Mouse (Mus musculus): ENCODE measurements around the gene Elp6.
A peak's percentile ranks its signal among the peaks of the same experiment; 100 is the strongest.

The Elp6 gene

DNA sequence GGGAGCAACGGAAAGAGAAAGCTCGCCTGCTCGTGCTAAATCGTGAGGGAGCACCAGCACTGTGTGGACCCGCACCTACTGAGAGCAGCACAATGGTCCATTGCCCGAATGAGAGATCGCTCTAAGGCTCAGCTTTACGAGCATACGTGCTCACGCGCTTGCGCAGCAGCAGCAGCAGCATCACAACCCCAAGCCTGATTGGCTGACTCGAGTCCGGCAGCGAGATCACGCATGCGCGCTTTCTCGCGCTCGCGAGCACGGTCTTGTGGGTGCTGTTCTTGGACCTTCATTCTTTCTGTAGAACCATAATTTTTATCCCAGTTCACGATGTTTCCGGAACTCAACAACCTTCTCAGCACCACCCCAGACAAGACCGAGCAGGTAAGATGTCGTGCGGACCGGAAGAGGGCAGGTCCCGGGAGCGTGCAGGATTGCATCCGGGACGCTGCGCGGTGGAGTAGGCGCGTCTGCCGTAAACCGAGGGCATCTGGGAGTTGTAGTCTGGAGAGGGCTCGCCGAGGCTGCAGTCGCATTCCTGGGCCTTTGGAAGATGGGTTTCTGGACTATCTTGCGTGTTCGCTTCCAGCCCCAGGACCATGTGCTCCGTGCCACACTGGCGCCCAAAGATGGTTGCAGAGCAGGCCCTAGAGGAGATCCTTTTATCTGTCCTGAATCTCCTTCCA, at the start of gene Elp6:
Elp6 (plus strand) TSS at position 205 of the 683 bp plus-strand sequence.
- DNase-seq (ENCODE audit: low spot score): peak; percentile 87

DNA sequence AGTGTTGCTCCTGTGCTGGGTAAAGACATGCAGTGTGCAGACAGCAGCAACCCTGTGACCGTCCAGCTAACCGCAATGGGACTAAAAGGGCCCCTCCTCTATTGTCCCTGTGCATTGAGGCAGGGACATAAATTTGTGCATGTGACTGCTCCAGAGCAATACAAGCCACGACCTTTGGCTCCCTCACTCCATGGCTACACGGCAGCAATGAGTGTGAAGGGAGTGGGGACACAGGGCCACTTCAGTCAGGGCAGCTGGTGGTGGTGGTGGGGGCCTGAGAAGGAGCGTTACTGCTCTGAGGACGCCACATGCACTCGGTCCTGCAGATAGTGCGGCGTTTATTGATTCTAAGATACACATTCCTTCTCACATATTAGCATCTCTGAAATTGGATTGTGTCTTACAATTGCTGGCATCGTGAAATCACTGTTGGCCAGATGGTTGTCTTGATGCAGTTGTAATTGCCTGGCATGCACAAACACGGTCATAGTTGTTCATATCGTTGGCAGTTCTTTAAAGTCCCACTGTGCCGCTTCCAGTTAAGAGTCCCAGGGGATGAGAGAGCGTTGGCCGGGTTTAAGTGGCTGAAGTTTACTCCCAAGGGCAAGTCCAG, 49.5 kb upstream of the Elp6 start:
- no peak for DNase-seq (ENCODE audit: low spot score)

DNA sequence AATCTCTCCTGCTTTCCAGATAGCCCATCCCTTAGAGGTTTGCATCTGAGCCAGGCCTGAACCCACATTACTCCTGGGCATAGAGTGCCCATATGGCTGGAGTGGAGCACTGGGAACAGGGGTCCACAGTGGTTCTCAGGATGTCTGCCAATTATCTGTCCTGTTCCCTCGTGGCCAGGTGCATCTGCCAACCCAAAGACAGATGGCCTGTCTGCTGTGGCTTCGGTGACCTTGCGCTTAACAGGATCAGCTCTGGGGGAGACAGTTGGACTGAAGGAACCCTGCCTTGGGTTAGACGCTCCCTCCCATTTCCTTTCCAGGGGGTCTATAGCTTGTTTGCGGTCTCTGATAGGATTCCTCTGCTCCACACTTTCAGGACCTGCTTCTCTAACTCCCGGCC, 46.3 kb upstream of the Elp6 start:
- no peak for DNase-seq (ENCODE audit: low spot score)

DNA sequence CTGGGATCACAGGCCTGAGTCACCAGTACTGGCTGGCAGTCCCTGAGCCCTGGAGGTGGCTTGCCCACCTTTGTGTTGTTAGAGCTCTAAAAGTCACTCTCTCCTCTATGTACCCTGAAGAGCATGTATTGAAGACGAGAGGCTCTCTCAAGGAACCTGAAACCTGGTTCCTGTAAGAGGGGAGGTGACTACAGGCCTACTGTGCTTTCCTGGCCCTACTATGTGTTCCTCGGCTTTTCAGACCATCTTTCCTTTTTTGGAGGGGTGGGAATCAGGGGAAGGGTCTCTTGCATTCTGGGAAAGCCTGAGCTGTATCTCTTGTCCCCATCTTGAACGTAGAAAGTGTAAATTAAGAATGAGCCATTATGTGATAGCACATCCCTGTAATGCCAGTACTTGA, 45.9 kb upstream of the Elp6 start:
- no peak for DNase-seq (ENCODE audit: low spot score)

DNA sequence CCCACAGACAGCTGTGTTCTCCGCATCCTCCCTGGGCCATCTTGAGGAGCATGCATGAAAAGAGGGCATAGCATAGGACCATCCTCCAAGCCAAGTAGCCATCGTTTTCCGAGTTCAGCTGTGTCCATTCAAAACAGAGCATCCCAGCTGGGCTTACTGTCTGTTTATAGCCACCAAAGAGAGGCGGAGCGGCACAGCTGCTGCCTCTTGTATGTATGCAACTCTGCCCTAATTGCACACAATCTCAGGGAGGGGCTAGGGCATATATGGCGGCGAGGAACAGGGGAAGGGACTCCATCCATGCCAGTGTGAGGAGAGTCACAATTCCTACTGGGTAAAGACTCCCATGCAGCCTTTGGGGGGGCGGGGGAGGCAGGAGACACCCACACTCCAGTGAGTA, 41.8 kb upstream of the Elp6 start:
- no peak for DNase-seq (ENCODE audit: low spot score)

DNA sequence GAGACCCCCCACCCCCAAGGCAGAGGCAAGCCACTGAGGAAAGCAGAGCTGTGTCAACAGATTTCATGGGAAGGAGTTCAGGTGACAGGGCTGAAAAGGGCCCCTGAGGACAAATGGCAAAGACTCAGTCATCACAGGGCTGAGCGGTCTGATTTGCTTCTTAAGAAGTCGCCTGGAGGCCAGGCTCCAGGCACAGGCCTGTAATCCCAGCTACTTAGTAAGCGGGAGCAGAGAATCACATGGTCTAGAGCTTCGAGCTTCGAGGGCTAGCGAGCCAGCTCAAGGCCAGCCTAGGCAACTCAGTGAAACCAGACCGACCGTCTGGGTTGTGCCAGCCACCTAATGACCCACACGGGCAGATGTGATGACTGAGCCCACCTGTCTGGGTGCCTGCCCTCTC, 40.0 kb upstream of the Elp6 start:
- DNase-seq (ENCODE audit: low spot score): no peak

DNA sequence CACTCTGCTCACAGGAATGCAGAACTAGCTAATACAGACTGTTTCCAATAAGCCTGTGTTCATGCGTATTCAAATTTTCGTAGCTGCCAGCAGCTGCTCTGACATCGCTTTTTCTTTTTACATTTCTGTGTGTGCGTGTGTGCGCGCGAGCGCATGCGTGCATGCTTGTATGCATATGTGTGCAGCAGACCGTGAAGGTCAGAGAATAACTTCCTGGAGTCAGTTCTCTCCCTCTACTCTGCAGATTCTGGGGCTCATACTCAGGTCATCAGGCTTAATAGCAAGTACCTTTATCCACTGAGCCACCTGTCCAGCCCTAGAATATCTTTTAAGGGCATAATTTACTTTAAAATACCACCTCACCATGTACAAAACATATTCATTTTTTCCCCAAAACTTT, 36.6 kb upstream of the Elp6 start:
- no peak for DNase-seq (ENCODE audit: low spot score)

DNA sequence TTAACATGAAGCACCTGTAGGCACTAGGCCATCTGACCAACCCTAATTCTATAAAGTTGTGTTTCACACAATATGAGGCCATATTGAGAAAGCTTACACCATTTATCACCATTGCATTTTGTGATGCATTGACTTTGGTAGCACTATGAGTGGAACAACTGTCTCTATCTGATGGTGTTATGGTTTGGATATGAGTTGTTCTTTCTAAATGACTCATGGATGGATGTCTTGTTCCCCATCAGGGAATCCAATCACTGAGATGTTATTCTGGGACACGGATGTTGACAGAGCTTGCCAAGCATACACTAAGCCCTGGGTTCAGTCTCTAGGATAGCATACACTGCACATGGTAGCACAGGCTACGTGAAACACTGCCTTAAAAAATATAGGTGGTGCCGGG, 32.6 kb upstream of the Elp6 start:
- no peak for DNase-seq (ENCODE audit: low spot score)

DNA sequence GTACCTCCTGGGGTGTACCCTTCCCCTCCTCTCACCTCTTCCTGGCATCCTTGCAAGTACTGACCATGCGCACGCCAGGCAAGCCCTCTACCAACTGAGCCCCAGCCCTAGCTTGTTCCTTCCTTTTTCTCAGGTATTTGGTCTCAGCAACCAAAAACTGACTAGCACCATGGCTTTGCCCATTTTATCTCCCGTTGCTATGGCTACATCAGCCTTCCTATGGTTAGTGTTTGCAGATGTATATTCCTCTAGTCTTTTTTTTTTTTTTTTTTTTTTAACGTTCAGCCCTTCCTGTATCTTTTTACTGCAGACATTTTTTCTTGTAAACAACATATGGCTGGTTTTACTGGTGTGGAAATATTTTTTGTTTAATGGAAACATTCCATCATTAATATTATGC, 31.5 kb upstream of the Elp6 start:
- DNase-seq (ENCODE audit: low spot score): no peak

DNA sequence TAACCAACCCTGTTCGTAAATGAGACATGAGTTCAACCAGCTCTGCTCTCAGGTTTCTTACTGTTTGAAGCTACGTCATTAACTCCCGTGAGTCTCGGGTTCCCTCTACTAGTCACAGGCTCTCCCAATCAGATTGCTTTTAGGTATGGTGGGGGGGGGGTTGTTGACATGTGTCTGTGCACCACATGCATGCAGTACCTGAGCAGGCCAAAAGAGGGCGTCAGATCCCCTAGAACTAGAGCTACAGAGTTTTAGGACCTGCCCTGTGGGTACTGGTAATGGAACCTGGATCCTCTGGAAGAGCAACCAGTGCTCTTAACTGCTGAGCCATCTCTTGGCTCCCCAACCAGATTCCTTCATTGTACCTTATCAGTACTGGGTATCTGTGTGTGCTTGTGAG, 29.1 kb upstream of the Elp6 start:
- no peak for DNase-seq (ENCODE audit: low spot score)

DNA sequence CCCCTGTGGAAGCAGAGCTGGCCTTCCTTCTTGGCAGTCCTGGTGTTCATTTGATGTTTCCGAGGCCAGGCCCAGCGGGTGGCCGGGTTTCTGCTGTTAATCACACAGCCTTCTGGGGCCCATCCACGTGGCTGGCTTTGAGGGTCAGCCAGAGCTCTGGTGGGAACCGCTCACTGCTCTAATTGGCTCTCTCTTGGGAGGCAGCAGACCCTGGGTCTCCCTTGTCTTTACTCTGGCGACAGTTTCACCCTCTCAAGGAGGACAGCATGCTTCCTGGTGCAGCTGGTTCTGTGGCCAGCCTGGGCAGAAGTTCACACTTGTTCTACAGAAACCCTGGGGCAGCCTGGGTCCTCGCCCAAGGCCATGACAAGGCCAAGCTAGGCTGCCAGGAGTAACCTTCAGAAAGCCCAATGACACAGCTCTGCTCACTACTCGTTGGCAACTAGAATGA, 27.5 kb upstream of the Elp6 start:
- DNase-seq (ENCODE audit: low spot score): peak; percentile 37

DNA sequence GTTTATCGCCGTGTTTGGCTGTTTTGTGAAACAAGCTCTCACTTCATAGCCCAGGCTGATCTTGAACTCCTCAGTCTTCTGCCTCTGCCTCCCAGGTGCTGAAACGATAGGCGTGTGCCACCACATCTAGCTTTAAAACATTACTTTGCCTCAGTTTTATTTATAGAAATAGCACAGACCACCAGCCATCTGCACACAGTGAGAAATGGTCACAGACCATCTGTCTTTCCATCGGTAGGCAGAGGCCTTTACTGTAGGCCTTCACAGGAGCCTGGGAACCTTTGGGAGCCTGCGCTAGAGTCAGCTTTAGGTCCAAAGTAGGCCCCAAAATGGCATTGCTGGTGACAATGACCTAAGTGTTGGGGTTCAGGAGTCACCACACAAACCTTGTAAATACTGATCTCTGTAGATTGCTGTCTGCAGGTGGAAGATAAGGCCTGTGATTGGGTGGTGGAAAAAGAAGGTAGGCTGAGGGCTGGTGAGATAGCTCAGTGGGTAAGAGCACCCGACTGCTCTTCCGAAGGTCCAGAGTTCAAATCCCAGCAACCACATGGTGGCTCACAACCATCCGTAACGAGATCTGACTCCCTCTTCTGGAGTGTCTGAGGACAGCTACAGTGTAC, 20.8 kb upstream of the Elp6 start:
- no peak for DNase-seq (ENCODE audit: low spot score)

DNA sequence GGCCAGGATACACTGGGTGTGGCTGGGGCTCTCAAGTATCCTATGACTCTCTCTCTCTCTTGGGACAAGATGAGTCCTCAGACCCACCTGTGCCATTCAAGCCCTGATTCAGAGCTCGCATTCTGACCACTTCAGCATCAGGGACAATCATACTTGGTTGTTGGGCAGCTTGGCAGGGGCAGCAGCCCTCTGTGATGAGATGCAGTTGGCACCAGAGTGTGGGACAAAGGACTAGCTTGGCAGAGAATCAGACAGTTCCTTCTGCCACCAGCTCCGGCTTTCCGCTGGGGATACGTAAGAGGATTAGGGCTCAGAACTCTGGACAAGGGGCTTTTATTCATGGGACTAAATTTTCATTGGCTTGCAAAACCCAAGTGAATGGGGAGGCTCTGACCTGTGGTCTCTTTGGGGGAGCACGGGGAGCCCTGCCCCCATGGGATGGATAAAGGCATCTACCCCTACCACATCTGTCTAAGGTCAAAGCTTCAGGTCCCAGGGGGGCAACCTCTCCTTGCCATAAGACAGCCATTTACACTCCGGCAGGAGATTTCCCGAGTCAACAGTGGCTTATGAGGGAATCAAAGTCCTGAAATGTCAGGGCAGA, 17.6 kb upstream of the Elp6 start:
- DNase-seq (ENCODE audit: low spot score): no peak

DNA sequence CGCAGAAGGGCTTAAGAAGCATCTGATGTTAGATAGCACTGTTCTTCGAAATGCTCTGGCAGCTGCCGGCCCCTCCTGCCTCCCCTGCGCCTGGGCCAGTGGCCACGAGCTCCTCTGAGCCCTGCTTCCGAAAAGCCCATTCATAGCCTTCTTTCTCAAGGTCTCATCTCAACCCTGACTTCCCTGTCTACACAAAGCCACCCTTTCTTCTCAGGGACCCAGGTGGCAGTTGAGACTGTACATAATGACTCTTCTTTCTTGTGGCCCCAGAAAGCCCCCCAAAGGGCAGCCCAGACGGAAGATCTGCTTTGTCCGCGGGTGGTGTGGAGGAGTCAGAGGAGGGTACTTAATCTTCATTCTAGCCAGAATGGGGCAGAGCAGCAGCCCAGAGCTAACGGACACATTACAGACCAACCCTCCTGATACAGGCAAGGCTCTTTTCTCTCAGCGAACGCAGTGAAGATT, 11.7 kb upstream of the Elp6 start:
- no peak for DNase-seq (ENCODE audit: low spot score)

DNA sequence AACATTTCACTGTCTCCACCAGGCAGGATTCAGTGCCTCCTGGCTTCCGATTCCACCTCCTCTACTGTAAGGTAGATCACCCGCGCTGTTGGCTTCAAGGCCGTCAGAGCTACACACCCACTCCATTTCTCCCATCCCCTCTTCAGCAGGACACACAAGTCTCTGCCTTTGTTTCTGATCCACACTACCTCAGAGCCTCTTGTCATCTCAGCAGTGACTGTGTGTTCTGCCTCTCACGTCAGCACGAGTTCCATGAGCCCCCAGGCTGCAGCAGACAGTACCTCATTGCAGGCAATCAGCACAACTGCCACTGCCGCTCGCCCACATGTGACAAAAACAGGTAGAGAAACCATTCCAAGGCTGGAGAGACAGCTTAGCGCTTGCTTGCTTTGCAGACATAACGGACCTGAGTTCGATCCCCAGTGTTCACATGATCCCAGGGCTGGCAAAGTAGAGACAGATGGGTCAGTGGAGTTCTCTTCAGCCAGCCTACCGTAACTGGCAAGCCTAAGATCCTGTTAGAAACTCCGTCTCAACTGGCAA, 11.0 kb upstream of the Elp6 start:
- DNase-seq (ENCODE audit: low spot score): no peak

DNA sequence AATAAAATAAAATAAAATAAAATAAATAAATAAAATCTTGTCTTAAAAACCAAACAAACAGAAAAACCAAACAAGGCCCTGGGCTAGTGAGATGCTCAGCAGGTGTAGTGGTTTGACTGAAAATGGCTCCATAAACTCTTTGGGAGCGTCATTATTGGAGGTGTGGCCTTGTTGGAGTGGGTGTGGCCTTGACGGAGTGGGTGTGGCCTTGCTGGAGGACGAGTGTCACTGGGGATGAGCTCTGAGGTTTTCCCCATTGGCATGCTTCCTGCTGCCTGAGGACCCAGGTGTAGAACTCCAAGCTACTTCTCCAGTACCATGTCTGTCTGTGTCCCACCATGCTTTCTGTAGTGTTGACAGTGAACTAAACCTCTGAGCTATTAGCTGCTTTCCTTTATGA, 10.2 kb upstream of the Elp6 start:
- DNase-seq (ENCODE audit: low spot score): no peak

DNA sequence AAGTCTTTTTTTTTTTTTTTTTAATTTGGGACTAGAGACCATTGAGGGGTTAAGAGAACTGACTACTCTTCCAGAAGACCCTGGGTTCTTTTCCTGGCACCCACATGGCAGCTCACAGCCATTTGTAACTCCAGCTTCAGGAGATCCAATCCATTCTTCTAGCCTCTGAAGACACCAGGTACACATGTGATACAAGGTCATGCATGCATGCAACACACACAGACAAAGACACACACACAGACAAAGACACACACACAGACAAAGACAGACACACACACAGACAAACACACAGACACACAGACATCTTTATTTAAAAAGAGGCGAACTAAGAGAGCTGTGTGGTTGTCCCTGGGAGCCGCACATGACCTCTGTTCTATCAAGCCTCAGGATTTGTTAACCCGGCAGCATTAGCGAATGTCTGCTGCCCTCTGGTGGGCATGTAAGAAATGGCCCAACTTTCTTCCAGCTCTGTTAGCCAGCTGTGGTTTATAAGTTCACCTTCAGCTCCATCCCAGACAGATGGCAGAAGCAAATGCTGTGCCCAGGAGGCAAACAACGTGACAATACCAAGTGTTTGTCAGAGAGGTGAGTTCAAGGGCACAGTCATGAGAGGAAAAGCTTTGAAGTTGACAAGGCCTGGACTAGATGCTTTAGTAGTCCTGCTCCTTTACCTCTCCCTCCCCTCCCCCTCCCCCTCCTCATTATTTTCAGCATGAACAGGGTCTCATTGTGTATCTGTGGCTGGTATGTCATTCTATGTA, 7.9 kb upstream of the Elp6 start:
- DNase-seq (ENCODE audit: low spot score): peak; percentile 75

DNA sequence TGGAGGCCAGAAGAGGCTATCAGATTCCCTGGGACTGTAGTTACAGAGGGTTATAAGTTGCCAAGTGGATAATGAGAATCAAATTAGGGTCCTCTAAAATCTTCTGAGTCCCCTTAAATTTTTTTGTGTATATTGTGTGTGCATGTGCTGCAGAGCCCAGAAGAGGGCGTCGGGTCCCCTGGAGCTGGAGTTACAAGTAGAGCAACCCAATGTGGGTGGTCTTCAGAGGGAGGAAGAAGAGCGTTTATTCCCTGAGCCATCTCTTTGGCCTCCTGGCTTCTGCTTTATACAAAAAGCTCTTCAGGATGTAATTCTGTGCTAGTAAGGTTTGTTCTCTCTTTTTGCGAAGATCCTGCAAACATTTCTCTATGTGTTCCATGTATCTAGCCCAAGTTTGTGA, 457 bp upstream of the Elp6 start:
- no peak for DNase-seq (ENCODE audit: low spot score)

DNA sequence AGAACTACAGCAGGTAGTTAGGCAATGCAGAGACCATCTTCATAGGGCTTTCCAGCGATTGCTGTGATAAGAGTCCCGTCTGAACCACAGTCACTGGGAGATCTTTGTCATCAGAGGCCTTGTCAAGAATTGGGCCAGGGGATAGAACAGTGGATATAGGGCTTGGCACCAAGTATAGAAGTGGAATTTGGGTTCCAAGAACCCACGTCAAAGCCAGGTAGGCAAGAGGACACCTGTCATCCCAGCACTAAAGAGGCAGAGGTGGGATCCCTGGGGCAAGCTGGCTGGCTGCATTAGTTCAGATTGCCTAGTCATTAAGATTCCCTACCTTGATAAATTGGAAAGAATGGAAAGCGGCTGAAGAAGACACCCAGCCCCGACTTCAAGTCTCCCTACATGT, 1.4 kb downstream of the Elp6 start:
- no peak for DNase-seq (ENCODE audit: low spot score)

DNA sequence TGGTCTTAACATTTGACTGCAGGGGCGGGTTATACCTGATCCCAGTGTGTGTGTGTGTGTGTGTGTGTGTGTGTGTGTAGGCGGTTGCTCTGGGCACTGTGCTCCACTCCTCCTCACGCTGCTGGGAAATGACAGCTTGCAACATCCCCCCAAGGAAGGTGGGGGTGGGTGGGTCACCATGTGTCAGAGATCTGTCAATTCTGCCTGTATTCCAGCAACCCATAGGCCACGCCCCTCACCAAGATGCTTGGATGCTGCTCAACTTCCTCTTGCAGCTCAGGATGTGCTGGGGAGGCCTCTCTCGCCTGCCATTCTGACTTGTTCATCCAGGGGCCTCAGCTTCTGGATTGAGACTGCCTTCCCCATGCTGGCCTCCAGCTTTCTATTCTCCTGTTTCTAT, 9.7 kb downstream of the Elp6 start:
- DNase-seq (ENCODE audit: low spot score): no peak

DNA sequence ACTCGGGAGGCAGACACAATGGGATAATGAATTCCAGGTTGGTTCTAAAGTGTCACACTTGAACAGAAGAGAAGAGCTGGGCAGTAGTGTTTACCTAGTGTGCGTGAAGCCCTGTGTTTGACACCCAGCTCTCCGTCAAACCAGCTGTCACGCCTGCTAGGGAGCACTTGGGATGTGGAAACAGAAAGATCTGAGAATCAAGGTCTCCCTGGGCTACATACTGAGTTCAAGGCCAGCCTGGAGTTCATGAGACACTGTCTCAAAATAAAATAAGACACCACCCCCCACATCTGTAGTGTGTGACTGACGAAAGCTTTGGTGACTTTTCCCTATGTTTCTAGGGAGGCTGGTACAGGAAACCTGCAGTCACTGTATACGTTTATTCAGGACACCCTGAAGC, 10.4 kb downstream of the Elp6 start:
- DNase-seq (ENCODE audit: low spot score): no peak

DNA sequence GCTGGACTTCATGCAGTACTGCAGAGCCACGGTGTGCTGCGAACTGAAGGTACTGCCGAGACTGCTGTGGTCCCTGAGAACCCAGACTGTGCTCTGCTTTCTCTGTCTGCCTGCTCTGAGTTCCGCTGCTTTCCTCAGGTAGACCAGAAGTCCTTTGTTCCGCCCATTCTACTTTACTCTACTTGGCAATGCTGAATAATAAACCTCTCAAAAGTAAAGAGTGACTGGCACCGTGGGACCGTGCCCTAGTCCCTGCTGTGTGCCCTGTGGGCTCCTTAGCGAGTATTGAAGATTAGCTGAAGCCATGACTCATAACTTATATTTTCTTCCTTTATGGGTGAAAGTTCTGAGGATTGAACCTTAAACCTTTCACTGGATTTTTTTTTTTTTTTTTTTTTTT, 10.9 kb downstream of the Elp6 start:
- no peak for DNase-seq (ENCODE audit: low spot score)
